Mouse (Mus musculus) kidney, embryonic 16.5 days (tissue): ENCODE results near the gene Dido1. TPM values are rescaled to one million over a fixed set of nuclear protein-coding genes. Genes with fewer than 3 reads are reported as not detected.

Experiments
- ATAC-seq: fragments of 200-750 bp; cut with Nextera tagmentation; 2 replicates; pipeline ENCODE4 v1.8.0; 2017; ENCODE audit warnings: moderate TSS enrichment; ENCODE audit not compliant: low FRiP score, low TSS enrichment
- H3K27ac ChIP-seq: fragments of 300-500 bp; sonication (generic); 2 replicates; pipeline ENCODE4 v1.5.1; 2014; ENCODE audit warnings: low read length
- H3K27me3 ChIP-seq: fragments of 300-500 bp; sonication (generic); 2 replicates; pipeline ENCODE4 v1.6.1; 2014; ENCODE audit warnings: low read length, control low read depth, mixed read lengths; ENCODE audit not compliant: insufficient read depth
- H3K36me3 ChIP-seq: fragments of 300-500 bp; sonication (generic); 2 replicates; pipeline ENCODE4 v1.6.1; 2014; ENCODE audit warnings: low read length, control low read depth, mixed read lengths; ENCODE audit not compliant: insufficient read depth
- H3K4me1 ChIP-seq: fragments of 300-500 bp; sonication (generic); 2 replicates; pipeline ENCODE4 v1.6.1; 2014; ENCODE audit warnings: low read length, control low read depth, mixed read lengths; ENCODE audit not compliant: insufficient read depth
- H3K4me2 ChIP-seq: fragments of 300-500 bp; sonication (generic); replicated peaks from 2 replicates; pipeline ENCODE4 v1.6.1; 2014; ENCODE audit warnings: low read depth, low read length
- H3K4me3 ChIP-seq: fragments of 300-500 bp; sonication (generic); 2 replicates; pipeline ENCODE4 v1.5.1; 2014; ENCODE audit warnings: mild to moderate bottlenecking, low read length
- H3K9ac ChIP-seq: fragments of 300-500 bp; sonication (generic); replicated peaks from 2 replicates; pipeline ENCODE4 v1.6.1; 2014; ENCODE audit warnings: low read length
- H3K9me3 ChIP-seq: fragments of 300-500 bp; sonication (generic); 2 replicates; pipeline ENCODE4 v1.6.1; 2016; ENCODE audit warnings: low read length, control low read depth
- WGBS: fragments of 180-500 bp; shearing (Covaris S2); extraction: QIAGEN DNeasy Blood & Tissue Kit; methylation state at CpG from one replicate; pipeline ENCODE4 v1.1.7; 2014; 5-methylcytosine and 5-hydroxymethylcytosine counted together
- polyA plus RNA-seq: library from polyadenylated mRNA; unstranded; fragments of >200 nt; fragmentation: Nextera tagmentation; extraction: Ambion mirVana; gene quantifications from 2 replicates; pipeline ENCODE4 v1.2.1, GENCODE M21; 2015

Gene Dido1
- polyA plus RNA-seq, 1 experiment from 2014 or later = 26.8 TPM

GRCm38 (mm10) chr2:180742820-180743219 lies 33.0 kb upstream of the Dido1 start:
- no peak overlapping the region for H3K4me2 ChIP-seq
- H3K27ac ChIP-seq = no peak overlapping the region
- no peaks in the 10 kb centered on the region for H3K4me1 ChIP-seq
- no peaks in the 10 kb centered on the region for H3K9me3 ChIP-seq
- WGBS = 86% methylated on average over 6 of the region's 6 CpGs
- no peak overlapping the region for H3K9ac ChIP-seq
- ATAC-seq = no peak
- no peaks in the 10 kb centered on the region for H3K27me3 ChIP-seq
- no peak overlapping the region for H3K4me3 ChIP-seq
- H3K36me3 ChIP-seq = no peaks in the 10 kb centered on the region

- WGBS = 72% methylated on average over 7 of the region's 7 CpGs
- ATAC-seq = no peak
- Histone ChIP-seq H3K27ac (no peak overlapping the region), H3K4me3 (no peak overlapping the region), H3K9me3 (no peaks in the 10 kb centered on the region), H3K9ac (no peak overlapping the region), H3K36me3 (no peaks in the 10 kb centered on the region), H3K4me2 (no peak overlapping the region), H3K4me1 (no peaks in the 10 kb centered on the region), H3K27me3 (no peaks in the 10 kb centered on the region)
Measured at GRCm38 (mm10) chr2:180741421-180741820, 31.6 kb upstream of the Dido1 start.

GRCm38 (mm10) chr2:180740349-180740748 lies 30.6 kb upstream of the Dido1 start:
- Histone ChIP-seq H3K4me2 (no peak overlapping the region), H3K27me3 (no peaks in the 10 kb centered on the region), H3K4me3 (no peak overlapping the region), H3K9me3 (no peaks in the 10 kb centered on the region), H3K9ac (no peak overlapping the region), H3K27ac (no peak overlapping the region), H3K36me3 (no peaks in the 10 kb centered on the region), H3K4me1 (no peaks in the 10 kb centered on the region)
- WGBS = 39% methylated on average over 3 of the region's 3 CpGs
- no peak for ATAC-seq

- H3K4me3 ChIP-seq = no peak overlapping the region
- no peaks in the 10 kb centered on the region for H3K36me3 ChIP-seq
- ATAC-seq = no peak
- H3K4me2 ChIP-seq = no peak overlapping the region
- whole genome bisulfite sequencing = 66% methylated on average over 2 of the region's 2 CpGs
- no peaks in the 10 kb centered on the region for H3K27me3 ChIP-seq
- no peak overlapping the region for H3K9ac ChIP-seq
- no peaks in the 10 kb centered on the region for H3K9me3 ChIP-seq
- no peak overlapping the region for H3K27ac ChIP-seq
- no peaks in the 10 kb centered on the region for H3K4me1 ChIP-seq
Measured at GRCm38 (mm10) chr2:180737984-180738383, 28.2 kb upstream of the Dido1 start.

GRCm38 (mm10) chr2:180735232-180735631 lies 25.4 kb upstream of the Dido1 start:
- 76% methylated on average over 7 of the region's 7 CpGs for WGBS
- Histone ChIP-seq H3K9me3 (no peaks in the 10 kb centered on the region), H3K4me3 (no peak overlapping the region), H3K27me3 (no peaks in the 10 kb centered on the region), H3K27ac (no peak overlapping the region), H3K9ac (no peak overlapping the region), H3K36me3 (no peaks in the 10 kb centered on the region), H3K4me1 (no peaks in the 10 kb centered on the region), H3K4me2 (no peak overlapping the region)
- no peak for ATAC-seq

GRCm38 (mm10) chr2:180731984-180732383 lies 22.2 kb upstream of the Dido1 start:
- H3K36me3 ChIP-seq = no peaks in the 10 kb centered on the region
- H3K27ac ChIP-seq = no peak overlapping the region
- H3K4me3 ChIP-seq = no peak overlapping the region
- H3K4me1 ChIP-seq = no peaks in the 10 kb centered on the region
- no peak overlapping the region for H3K9ac ChIP-seq
- H3K4me2 ChIP-seq = no peak overlapping the region
- 69% methylated on average over 6 of the region's 6 CpGs for WGBS
- no peaks in the 10 kb centered on the region for H3K9me3 ChIP-seq
- ATAC-seq = no peak
- no peaks in the 10 kb centered on the region for H3K27me3 ChIP-seq

- no peaks in the 10 kb centered on the region for H3K9me3 ChIP-seq
- no peaks in the 10 kb centered on the region; the same call in 1 of the 2 replicates for H3K27me3 ChIP-seq
- no peak overlapping the region for H3K4me3 ChIP-seq
Measured at GRCm38 (mm10) chr2:180731036-180731435, 21.2 kb upstream of the Dido1 start.

GRCm38 (mm10) chr2:180727613-180728021 lies 17.8 kb upstream of the Dido1 start:
- no peak for ATAC-seq
- WGBS = 51% methylated on average over 4 of the region's 4 CpGs

More at GRCm38 (mm10) chr2:180731036-180731435, 21.2 kb upstream of the Dido1 start:
- no peak overlapping the region for H3K4me2 ChIP-seq
- WGBS = 56% methylated on average over 3 of the region's 3 CpGs
- no peak overlapping the region for H3K9ac ChIP-seq
- no peaks in the 10 kb centered on the region for H3K4me1 ChIP-seq
- no peaks in the 10 kb centered on the region for H3K36me3 ChIP-seq
- no peak for ATAC-seq
- no peak overlapping the region for H3K27ac ChIP-seq

GRCm38 (mm10) chr2:180726658-180727442 lies 17.1 kb upstream of the Dido1 start:
- H3K4me2 ChIP-seq = no peak overlapping the region
- H3K9me3 ChIP-seq = no peaks in the 10 kb centered on the region
- H3K4me3 ChIP-seq = no peak overlapping the region
- peaks cover 21% of the 10 kb centered on the region for H3K36me3 ChIP-seq
- ATAC-seq = no peak
- H3K27ac ChIP-seq = no peak overlapping the region
- H3K27me3 ChIP-seq = no peaks in the 10 kb centered on the region; the same call in 1 of the 2 replicates
- no peak overlapping the region for H3K9ac ChIP-seq
- WGBS = 65% methylated on average over 6 of the region's 6 CpGs
- H3K4me1 ChIP-seq = peaks cover 17% of the 10 kb centered on the region

More at GRCm38 (mm10) chr2:180727613-180728021, 17.8 kb upstream of the Dido1 start:
- H3K4me3 ChIP-seq = no peak overlapping the region
- peaks cover 17% of the 10 kb centered on the region for H3K4me1 ChIP-seq
- no peaks in the 10 kb centered on the region; the same call in 1 of the 2 replicates for H3K27me3 ChIP-seq
- H3K9ac ChIP-seq = no peak overlapping the region
- no peak overlapping the region for H3K27ac ChIP-seq
- H3K36me3 ChIP-seq = peaks cover 14% of the 10 kb centered on the region
- no peaks in the 10 kb centered on the region for H3K9me3 ChIP-seq
- no peak overlapping the region for H3K4me2 ChIP-seq

GRCm38 (mm10) chr2:180725856-180726629 lies 16.2 kb upstream of the Dido1 start:
- no peak for ATAC-seq
- H3K9me3 ChIP-seq = no peaks in the 10 kb centered on the region

More at GRCm38 (mm10) chr2:180725856-180726629, 16.2 kb upstream of the Dido1 start:
- H3K4me3 ChIP-seq = no peak overlapping the region
- H3K9ac ChIP-seq = no peak overlapping the region
- H3K27me3 ChIP-seq = no peaks in the 10 kb centered on the region; the same call in 1 of the 2 replicates
- H3K4me2 ChIP-seq = no peak overlapping the region
- peaks cover 17% of the 10 kb centered on the region for H3K4me1 ChIP-seq
- no peak overlapping the region for H3K27ac ChIP-seq
- 34% methylated on average over 7 of the region's 8 CpGs for WGBS
- peaks cover 29% of the 10 kb centered on the region for H3K36me3 ChIP-seq
